Comparison of ENCODE assay signal across 8 mouse cellular contexts in genomic region chr17:25475946-25476744, GRCm38 (mm10). TPM values are rescaled to one million over a fixed set of nuclear protein-coding genes. Genes with fewer than 3 reads are reported as not detected.
DNase-seq lines count a peak whose midpoint lies in the region; TF ChIP-seq lines count a peak whose summit lies in the region.

No protein-coding gene starts in this region.

- no peaks in the 10 kb centered on the region for H3K36me3 ChIP-seq in thymus, adult 2 months (ENCODE audit: control insufficient read depth, insufficient read depth, low read length)

- TF ChIP-seq POLR2A in thymus, adult 2 months (IDR thresholded peaks at IDR 0.05; ENCODE audit: control insufficient read depth, extremely low read depth, insufficient read depth, low read length, poor library complexity): no peak

- H3K27ac ChIP-seq in thymus, adult 2 months (ENCODE audit: control insufficient read depth, insufficient read depth, low read length): no peak overlapping the region
- no peak overlapping the region for H3K27ac ChIP-seq in layer of hippocampus, adult 2 months

- no peak overlapping the region for H3K4me3 ChIP-seq in thymus, adult 2 months (ENCODE audit: control insufficient read depth, insufficient read depth, low read length)
- H3K4me3 ChIP-seq in layer of hippocampus, adult 2 months: no peak overlapping the region

- DNase-seq in adrenal gland, adult 18-20 months (ENCODE audit: low spot score in 2 of 2): peak; percentile 32 to 42
- no peak for DNase-seq in adrenal gland, postnatal 25 days
- peak; percentile 55 for DNase-seq in thymus, adult 2 months
- DNase-seq in thymus, adult 18-20 months: no peak
- DNase-seq in embryo, embryonic 11.5 days (ENCODE audit: low read depth, low spot score): peak; percentile 62
- peak; percentile 54 to 68 for DNase-seq in layer of hippocampus, adult 2 months (ENCODE audit: low spot score in 2 of 2)
- peak; percentile 66 for DNase-seq in lung, postnatal 14 days
- peak; percentile 9 to 29 for DNase-seq in spleen, postnatal 36 days (ENCODE audit: low spot score in 2 of 2)

- WGBS in thymus, adult 2 months: 44% methylated on average over 19 of the region's 19 CpGs

- TF ChIP-seq CTCF in thymus, adult 2 months (IDR thresholded peaks at IDR 0.05; ENCODE audit: borderline replicate concordance, control insufficient read depth, extremely low read depth, insufficient read depth, low read length, poor library complexity): no peak
- TF ChIP-seq CTCF in layer of hippocampus, adult 2 months (conservative IDR thresholded peaks at IDR 0.05): peak; percentile 96

- H3K27me3 ChIP-seq in thymus, adult 2 months (ENCODE audit: control insufficient read depth, insufficient read depth, low read length): no peaks in the 10 kb centered on the region

- peaks cover 8% of the 10 kb centered on the region for H3K4me1 ChIP-seq in thymus, adult 2 months (replicated peaks; ENCODE audit: control insufficient read depth, insufficient read depth, low read length)

RNA-seq across cellular contexts. Expression of gene Sstr5, which starts 20.9 kb away (rescaled TPM):
- 1 to 10 TPM; 2.1 to 2.4 TPM for total RNA-seq in adrenal gland, adult 18-20 months (2021)
- 0.21 TPM in 1 of 2 replicates, not detected in the other for total RNA-seq in adrenal gland, postnatal 25 days (2021)
- not detected in 2 replicates for polyA plus RNA-seq in thymus, adult 2 months (2012; rRNA removed)
- under 1 TPM in 1 of 2 experiments, not detected in 1; 0.15 TPM for total RNA-seq in layer of hippocampus, adult 2 months (2021)

RNA-seq across cellular contexts. Expression of gene Tekt4, which starts 21.7 kb away (rescaled TPM):
- not detected for total RNA-seq in adrenal gland, adult 18-20 months (2021)
- not detected in 2 replicates for total RNA-seq in adrenal gland, postnatal 25 days (2021)
- 0.19 and 0.42 TPM in 2 replicates for polyA plus RNA-seq in thymus, adult 2 months (2012; rRNA removed)
- 1 to 10 TPM; 1.8 to 2.0 TPM for total RNA-seq in layer of hippocampus, adult 2 months (2021)

RNA-seq across cellular contexts. Expression of gene Cacna1h, which starts 42.6 kb away (rescaled TPM):
- 10 to 100 TPM; 69.5 to 83.9 TPM for total RNA-seq in adrenal gland, adult 18-20 months (2021)
- 100 and 109 TPM in 2 replicates for total RNA-seq in adrenal gland, postnatal 25 days (2021)
- polyA plus RNA-seq in thymus, adult 2 months (2012; rRNA removed): 1.5 and 4.3 TPM in 2 replicates
- 100 to 1,000 TPM; 121 to 142 TPM for total RNA-seq in layer of hippocampus, adult 2 months (2021)

Comparison
In these comparisons a context has a peak if more than half of its experiments do, and no peak if none do; other contexts are left out.
1. DNase-seq: peak in adrenal gland, adult 18-20 months (2 of 2), thymus, adult 2 months (single experiment), embryo, embryonic 11.5 days (single experiment), layer of hippocampus, adult 2 months (2 of 2), lung, postnatal 14 days (single experiment) and spleen, postnatal 36 days (2 of 2); none in adrenal gland, postnatal 25 days (single experiment) and thymus, adult 18-20 months (0 of 2).